Mouse (Mus musculus) CD4-positive, CD25-positive, alpha-beta regulatory T cell, adult 4 months (primary cell): ENCODE measurements around the gene Scgb1a1. TPM values are rescaled to one million over a fixed set of nuclear protein-coding genes. Genes with fewer than 3 reads are reported as not detected.

Experiments
- ATAC-seq: one replicate; pipeline ENCODE4 v1.8.0; 2017
- polyA plus RNA-seq, 2 experiments: library from polyadenylated mRNA; unstranded; fragments of 100-300 nt; shearing (Covaris generic); gene quantifications; one replicate each; pipeline ENCODE4 v1.2.1; 2017

Gene Scgb1a1
- polyA plus RNA-seq, 2 experiments from 2014 or later, result not detected

DNA sequence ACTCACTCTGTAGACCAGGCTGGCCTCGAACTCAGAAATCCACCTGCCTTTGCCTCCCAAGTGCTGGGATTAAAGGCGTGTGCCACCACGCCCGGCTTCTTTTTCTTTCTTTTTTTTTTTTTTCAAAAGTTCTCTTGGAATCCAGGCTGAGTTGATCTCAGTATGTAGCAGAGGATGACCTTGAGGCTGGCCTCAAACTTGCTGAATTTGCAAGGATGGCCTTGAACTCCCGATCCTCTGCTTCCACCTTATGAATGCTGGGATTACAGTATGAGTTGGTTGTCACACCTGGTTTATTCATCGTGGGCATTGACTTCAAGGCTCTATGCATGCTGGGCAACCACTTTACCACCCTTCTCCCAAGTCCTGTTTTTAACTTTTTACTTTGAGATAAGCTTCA is 47.1 kb downstream of the Scgb1a1 start:
- ATAC-seq, result no peak

DNA sequence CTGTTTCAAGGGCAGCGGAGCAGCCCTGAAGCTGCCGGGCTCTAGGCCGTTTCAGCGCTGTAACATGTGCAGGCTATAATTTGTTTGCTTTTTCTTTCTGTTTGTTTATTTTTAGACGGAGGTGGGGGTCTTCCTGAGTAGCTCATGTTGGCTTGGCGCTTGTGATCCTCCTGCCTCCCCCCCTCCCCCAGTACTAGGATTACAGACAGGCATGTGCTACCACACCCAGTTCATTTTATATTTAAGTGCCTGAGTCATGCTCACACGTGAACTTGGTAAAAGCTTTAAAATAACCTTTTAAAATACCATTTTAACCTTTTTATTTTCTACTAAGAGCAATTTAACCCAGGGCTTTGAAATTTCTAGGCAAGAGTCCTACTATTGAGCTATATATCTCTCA is 47.8 kb downstream of the Scgb1a1 start:
- ATAC-seq, result no peak

DNA sequence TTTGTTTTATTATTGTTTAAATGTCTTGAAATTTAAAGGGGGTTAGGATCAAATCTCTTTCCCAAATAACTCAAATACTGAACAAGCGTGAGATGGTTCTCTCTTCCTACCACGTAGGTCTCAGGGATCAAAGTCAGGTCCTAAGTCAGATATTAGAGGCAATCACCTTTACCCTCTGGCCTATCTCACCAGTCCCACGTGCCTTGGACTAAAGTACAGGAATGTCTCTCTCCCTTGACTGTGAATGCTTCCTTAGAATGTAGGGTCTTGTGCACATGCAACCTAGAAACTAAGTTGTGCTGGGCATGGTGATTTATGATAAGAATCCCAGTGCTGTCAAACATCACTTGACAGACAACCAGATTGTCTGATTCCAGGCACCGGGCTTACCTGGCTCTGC is 48.5 kb downstream of the Scgb1a1 start:
- no peak for ATAC-seq

DNA sequence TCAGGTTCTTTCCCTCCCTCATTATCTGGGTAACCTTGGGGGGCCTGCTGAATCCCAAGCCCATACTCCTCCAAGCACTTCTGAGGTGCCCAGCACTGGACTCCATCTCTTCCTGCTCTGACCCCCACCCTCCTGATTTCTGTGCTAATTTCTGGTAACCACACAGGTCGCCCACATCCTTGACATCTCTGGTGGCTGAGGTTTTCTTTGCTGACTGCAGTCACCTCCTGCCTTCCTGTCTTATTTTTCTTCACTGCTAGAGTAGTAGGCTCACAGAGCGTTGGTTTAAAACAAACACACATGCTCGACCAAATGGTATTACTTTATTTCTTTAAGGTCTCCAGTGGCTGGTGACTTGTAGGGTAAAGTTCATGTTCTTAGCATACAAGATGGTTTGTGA is 49.6 kb downstream of the Scgb1a1 start:
- peak; percentile 90 for ATAC-seq

DNA sequence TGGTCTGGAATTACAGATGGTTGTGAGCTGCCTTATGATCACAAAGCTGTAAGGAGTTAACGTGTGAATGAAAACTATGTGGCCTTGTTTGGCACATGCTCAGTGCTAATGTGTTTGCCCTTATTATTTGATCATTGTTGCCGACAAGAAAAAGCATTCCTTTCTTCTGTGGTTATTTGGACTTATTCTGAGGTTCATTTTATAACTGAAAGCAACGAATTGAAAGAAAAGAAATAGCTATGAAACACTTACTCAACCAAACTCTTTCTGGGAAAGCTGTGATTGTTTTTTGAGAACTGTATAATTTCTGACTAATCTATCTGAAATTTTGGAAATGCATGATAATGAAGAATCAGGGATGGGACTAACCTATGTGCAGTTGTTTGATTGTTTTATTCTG is 52.7 kb downstream of the Scgb1a1 start:
- ATAC-seq, result no peak

DNA sequence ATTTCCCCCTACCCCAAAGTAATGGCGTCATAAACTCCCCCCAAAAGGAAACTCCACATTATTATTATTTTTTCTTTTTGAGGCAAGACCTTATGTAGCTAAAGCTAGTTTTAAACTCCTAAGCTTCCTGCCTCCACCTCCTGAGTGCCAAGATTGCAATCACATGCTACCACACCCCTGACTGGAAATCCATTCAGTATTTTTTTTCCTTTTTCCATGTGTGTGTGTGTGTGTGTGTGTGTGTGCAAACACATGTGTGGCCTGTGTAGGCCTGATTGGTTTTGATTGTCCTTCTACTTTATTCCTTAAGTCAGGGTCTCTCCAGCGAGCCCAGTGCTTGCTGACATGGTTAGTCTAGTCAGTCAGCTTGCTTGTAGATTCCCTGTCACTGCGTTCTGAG is 53.3 kb downstream of the Scgb1a1 start:
- no peak for ATAC-seq

Other genes with a start within 250 kb of the Scgb1a1 start
- gene Gng3, start 248.8 kb downstream of the Scgb1a1 start, polyA plus RNA-seq, result 1 to 10 TPM in 1 of 2 experiments, under 1 TPM in 1; 0.91 to 1.4 TPM
- not detected for gene Lrrn4cl, start 237.2 kb downstream of the Scgb1a1 start, polyA plus RNA-seq
- 10 to 100 TPM; 65.0 to 70.2 TPM for gene Ubxn1, start 216.5 kb downstream of the Scgb1a1 start, polyA plus RNA-seq
- 10 to 100 TPM; 80.7 to 88.3 TPM for gene Uqcc3, start 207.0 kb downstream of the Scgb1a1 start, polyA plus RNA-seq
- gene Lbhd1, start 204.2 kb downstream of the Scgb1a1 start, polyA plus RNA-seq, result 10 to 100 TPM; 58.1 to 77.2 TPM
- gene Gm49403, start 204.0 kb downstream of the Scgb1a1 start, polyA plus RNA-seq, result not detected
- gene 1810009A15Rik, start 199.1 kb downstream of the Scgb1a1 start, polyA plus RNA-seq, result 100 to 1,000 TPM; 102 to 103 TPM
- gene Gm49416, start 199.0 kb downstream of the Scgb1a1 start, polyA plus RNA-seq, result not detected
- 10 to 100 TPM in 1 of 2 experiments, 1 to 10 TPM in 1; 8.7 to 12.2 TPM for gene Ints5, start 195.0 kb downstream of the Scgb1a1 start, polyA plus RNA-seq
- 10 to 100 TPM; 50.2 to 83.9 TPM for gene Ganab, start 189.9 kb downstream of the Scgb1a1 start, polyA plus RNA-seq
- 10 to 100 TPM; 18.4 to 19.6 TPM for gene B3gat3, start 167.6 kb downstream of the Scgb1a1 start, polyA plus RNA-seq
- gene Rom1, start 158.6 kb downstream of the Scgb1a1 start, polyA plus RNA-seq, result 1 to 10 TPM; 5.1 to 9.2 TPM
- 10 to 100 TPM; 18.7 to 24.9 TPM for gene Eml3, start 158.4 kb downstream of the Scgb1a1 start, polyA plus RNA-seq
- 100 to 1,000 TPM in 1 of 2 experiments, 10 to 100 TPM in 1; 81.7 to 126 TPM for gene Mta2, start 146.1 kb downstream of the Scgb1a1 start, polyA plus RNA-seq
- gene Tut1, start 134.1 kb downstream of the Scgb1a1 start, polyA plus RNA-seq, result 10 to 100 TPM; 30.3 to 67.9 TPM
- gene Eef1g, start 120.9 kb downstream of the Scgb1a1 start, polyA plus RNA-seq, result 100 to 1,000 TPM; 667 to 787 TPM
- 10 to 100 TPM; 45.2 to 48.9 TPM for gene Ahnak, start 98.7 kb downstream of the Scgb1a1 start, polyA plus RNA-seq
- gene Asrgl1, start 47.7 kb upstream of the Scgb1a1 start, polyA plus RNA-seq, result 10 to 100 TPM; 33.5 to 34.3 TPM